Mouse (Mus musculus) mouse trophoblast stem cell (cell line): ENCODE measurements around the gene Afp.

Experiments
- in situ Hi-C, 2 experiments: fragments of 300-500 bp; cut with MseI, MboI; formaldehyde crosslinking; loops; 2 replicates in 1 of 2; 3 replicates in 1 of 2; pipeline ENCODE4 v1.15.1; 2025

Afp gene

GRCm38 (mm10) chr5:90490518-90490917 is at the start of gene Afp:
Gene Afp, plus strand, starts transcription at chr5:90490737.
- in situ Hi-C loops = no loop called here

DNA sequence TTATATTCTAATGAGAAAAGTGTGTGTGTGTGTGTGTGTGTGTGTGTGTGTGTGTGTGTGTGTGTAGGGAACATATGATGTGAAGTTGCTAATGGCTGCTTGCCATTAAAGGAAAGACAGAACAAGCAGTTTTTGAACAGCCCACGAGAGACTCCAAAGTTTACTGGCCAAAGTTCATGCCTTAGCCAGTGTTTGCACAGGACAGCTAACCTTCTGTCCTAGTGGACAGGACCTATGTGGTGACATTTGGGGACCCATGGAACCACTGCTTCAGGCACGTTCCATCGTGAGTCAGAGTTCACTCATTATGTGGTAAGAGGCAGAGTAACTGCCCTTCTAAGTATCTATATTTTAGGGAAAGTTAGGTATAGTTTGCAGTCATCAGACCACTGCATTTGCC is 43.0 kb upstream of the Afp start:
- in situ Hi-C loops = no loop called here

DNA sequence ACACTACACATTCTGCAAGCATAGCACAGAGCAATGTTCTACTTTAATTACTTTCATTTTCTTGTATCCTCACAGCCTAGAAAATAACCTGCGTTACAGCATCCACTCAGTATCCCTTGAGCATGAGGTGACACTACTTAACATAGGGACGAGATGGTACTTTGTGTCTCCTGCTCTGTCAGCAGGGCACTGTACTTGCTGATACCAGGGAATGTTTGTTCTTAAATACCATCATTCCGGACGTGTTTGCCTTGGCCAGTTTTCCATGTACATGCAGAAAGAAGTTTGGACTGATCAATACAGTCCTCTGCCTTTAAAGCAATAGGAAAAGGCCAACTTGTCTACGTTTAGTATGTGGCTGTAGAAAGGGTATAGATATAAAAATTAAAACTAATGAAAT is 40.6 kb upstream of the Afp start:
- in situ Hi-C loops = no loop called here

DNA sequence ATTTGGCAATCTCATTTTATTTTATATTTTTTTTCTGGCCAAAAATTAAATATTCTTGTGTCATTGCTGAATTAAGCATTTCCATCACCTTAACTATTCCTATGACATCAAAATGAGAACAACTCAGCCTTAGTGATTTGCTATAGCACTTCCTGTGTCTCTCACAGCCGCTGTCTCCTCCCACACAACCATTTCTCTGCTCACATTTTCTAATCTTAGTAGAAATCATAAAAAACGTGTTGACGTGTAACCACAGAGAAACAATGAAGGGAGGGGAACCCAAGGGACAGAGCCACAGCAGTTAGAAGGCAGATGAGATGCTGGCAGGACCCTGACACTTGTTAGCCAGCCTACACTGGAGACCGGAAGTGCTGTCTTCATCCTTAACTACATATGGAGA is 37.8 kb upstream of the Afp start:
- in situ Hi-C loops = no loop called here

- in situ Hi-C loops = no loop called here
Measured at GRCm38 (mm10) chr5:90457241-90457640, 33.3 kb upstream of the Afp start.

DNA sequence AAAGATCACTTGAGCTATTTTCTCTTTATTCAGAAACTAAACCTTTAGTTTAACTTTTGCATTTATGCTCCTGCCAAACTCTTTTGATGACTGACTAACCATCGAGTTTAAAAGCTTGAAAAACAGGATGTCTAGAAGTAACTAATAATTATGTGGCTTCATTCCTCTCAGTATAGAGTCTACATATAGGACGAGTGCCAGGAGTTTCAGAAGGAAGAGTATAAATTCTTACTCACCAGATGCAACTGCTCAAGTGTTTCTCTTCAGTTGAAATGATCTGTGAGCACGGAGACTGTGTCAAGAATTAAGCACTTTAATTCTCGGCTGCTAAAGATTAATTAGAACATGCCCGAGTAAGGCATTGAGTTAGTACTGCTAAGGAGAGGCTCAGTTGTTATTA is 31.8 kb upstream of the Afp start:
- in situ Hi-C loops = no loop called here

DNA sequence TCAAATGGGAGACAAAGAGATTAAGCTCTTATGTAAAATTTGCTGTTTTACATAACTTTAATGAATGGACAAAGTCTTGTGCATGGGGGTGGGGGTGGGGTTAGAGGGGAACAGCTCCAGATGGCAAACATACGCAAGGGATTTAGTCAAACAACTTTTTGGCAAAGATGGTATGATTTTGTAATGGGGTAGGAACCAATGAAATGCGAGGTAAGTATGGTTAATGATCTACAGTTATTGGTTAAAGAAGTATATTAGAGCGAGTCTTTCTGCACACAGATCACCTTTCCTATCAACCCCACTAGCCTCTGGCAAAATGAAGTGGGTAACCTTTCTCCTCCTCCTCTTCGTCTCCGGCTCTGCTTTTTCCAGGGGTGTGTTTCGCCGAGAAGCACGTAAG is 29.9 kb upstream of the Afp start, which contains the start of gene Alb:
Alb (plus strand) TSS at position 279 of the 400 bp plus-strand sequence.
- in situ Hi-C loops = no loop called here

DNA sequence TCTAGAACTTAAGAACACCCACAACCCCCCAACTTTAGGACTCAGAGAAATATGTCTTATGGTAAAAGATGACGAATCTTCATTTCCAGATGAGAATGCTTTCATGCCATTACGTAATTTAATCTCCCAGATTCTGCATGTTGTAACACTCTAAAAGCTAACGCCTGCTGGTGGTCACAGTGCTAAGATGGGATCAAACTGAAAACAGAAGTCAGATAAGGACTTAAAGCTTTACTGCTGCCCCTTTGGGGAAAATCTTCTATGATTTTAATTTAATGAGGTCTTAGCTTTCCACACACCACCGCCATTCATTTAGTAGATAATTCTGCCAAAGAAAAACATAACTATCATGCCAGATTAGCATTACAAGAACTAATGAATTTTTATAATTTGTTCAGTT is 23.7 kb upstream of the Afp start:
- in situ Hi-C loops = no loop called here

- in situ Hi-C loops = no loop called here
Measured at GRCm38 (mm10) chr5:90467245-90467644, 23.3 kb upstream of the Afp start.

DNA sequence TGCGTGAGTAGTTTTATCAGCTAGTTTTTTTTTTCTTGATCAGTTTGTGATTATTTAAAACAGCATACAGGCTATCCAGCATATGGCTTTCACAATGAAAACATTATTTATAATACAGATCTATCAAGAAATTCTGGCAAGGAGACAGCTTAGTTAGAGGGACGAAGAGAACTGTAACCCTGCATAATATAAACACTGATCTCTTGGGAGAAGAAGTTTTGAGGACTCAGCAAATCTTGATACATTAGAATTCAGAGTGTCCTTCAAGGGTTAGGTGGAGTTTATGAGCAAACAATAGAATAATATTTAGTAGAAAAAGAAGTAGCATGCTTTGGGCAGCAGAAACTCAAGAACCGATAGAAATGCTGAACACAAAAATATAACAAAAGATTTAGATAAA is 19.7 kb upstream of the Afp start:
- in situ Hi-C loops = no loop called here

- in situ Hi-C loops = no loop called here
Measured at GRCm38 (mm10) chr5:90473902-90474301, 16.6 kb upstream of the Afp start.

DNA sequence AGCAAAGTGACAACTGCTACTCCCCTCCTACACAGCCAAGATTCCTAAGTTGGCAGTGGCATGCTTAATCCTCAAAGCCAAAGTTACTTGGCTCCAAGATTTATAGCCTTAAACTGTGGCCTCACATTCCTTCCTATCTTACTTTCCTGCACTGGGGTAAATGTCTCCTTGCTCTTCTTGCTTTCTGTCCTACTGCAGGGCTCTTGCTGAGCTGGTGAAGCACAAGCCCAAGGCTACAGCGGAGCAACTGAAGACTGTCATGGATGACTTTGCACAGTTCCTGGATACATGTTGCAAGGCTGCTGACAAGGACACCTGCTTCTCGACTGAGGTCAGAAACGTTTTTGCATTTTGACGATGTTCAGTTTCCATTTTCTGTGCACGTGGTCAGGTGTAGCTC is 16.2 kb upstream of the Afp start:
- in situ Hi-C loops = no loop called here

- in situ Hi-C loops = no loop called here
Measured at GRCm38 (mm10) chr5:90476741-90477140, 13.8 kb upstream of the Afp start.

GRCm38 (mm10) chr5:90477308-90478140 is 13.0 kb upstream of the Afp start:
- in situ Hi-C loops = no loop called here

- in situ Hi-C loops = no loop called here
Measured at GRCm38 (mm10) chr5:90478886-90479285, 11.7 kb upstream of the Afp start.

DNA sequence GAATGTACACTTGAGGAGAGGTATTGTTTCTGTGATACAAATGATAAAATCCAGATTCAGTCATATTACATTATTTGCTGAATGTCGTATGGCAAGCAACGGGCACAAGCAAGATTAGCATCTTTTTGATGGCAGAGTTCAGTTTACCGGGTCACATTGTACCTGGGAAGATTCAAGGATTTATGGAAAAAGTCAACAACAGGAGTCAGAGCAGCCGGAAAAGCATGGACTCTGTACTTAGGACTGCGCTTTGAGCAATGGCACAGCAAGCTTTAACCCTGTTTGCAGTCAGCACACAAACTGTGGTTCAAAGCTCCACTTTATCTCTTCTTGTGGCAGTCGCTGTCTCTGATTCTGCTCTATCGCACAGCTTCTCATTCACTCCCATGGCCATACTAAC is 4.9 kb upstream of the Afp start:
- in situ Hi-C loops = no loop called here

- in situ Hi-C loops = no loop called here
Measured at GRCm38 (mm10) chr5:90488323-90488722, 2.2 kb upstream of the Afp start.

DNA sequence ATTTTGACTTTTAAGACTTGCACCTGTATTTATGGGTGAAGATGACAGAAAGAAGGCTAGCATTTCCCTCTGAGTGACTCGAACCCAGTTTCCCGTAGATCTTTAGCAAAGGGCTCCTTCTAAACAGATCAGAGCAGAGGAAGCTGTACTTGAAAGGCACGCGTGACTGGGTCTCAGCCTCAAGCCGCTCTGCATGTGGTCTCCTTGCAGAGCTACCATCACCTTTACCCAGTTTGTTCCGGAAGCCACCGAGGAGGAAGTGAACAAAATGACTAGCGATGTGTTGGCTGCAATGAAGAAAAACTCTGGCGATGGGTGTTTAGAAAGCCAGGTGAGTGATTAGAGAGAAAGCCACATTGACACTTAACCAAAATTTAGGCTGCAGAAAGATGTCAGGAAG is 1.9 kb downstream of the Afp start:
- in situ Hi-C loops = no loop called here

GRCm38 (mm10) chr5:90494308-90494707 is 3.8 kb downstream of the Afp start:
- in situ Hi-C loops = no loop called here

GRCm38 (mm10) chr5:90499509-90499908 is 9.0 kb downstream of the Afp start:
- in situ Hi-C loops = no loop called here

- in situ Hi-C loops = loop anchor here in 1 of 2 experiments (10.0 kb wide), 1 partner anchor 296 kb away; no protein-coding TSS in a partner anchor
Measured at GRCm38 (mm10) chr5:90500714-90501113, 10.2 kb downstream of the Afp start.

- in situ Hi-C loops = loop anchor here in 1 of 2 experiments (10.0 kb wide), 1 partner anchor 297 kb away; no protein-coding TSS in a partner anchor
Measured at GRCm38 (mm10) chr5:90501752-90502151, 11.2 kb downstream of the Afp start.

DNA sequence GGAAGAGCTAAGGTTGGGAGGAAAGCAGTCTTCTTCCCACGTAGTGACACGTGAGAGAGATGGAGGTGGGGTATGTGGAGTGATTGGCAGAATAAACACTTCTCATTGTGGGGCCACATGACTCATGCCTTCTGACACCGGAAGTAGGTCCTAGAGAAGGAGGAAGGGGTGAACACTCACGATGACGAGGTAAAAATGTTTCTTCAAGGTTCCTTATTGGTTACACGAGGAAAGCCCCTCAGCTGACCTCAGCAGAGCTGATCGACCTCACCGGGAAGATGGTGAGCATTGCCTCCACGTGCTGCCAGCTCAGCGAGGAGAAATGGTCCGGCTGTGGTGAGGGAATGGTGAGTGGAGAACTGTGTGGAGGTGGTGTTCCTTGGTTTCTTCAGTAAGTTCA is 14.2 kb downstream of the Afp start:
- in situ Hi-C loops = loop anchor here in 1 of 2 experiments (10.0 kb wide), 1 partner anchor 300 kb away; no protein-coding TSS in a partner anchor
